Mouse (Mus musculus) forelimb bud, embryonic 11.5 days (tissue): ENCODE results near the gene Cdc20.

Experiments
- DNase-seq: peaks from one replicate; pipeline ENCODE4 v3.0.0-alpha.2; 2012; ENCODE audit warnings: low read depth, low spot score

Gene Cdc20

DNA sequence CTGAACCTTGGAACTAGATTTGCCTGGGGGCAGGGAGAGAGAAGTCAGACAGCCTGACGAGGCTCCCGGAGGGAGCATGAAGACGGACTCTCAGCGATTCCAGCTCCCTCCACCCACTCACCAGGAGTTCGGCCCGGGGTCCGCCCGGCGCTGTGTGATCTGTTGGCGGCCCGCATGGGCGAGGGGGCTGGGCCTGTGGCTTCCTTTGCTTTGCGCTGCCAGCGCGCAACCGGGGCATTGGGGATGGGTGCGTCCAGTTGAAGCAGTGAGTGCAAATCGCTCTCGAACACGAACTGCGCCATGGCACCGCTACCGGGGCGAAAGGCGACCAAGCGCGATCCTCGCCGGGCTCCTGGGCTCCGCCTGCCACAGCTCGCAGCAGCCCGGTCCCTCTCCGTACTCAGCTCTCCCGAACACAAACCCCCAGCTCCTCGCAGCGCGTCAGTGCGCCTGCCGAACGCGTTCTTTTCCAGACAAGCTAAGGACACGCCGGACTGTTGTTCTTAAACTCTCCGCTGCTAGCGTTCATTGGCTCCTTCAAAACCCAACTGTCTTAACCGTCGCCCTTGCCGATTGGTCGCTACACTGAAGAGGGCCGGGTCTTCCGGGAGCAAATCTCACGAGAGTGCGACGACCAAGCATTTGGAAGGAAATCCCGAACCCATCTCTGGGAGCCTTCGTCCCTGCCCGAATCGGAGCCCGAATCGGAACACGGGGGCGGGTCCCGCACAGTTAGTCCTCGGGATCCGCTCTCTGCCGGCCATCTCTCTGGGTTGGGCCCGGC, at the start of gene Cdc20:
TSS of gene Cdc20 (minus strand) at position 533 of the 784 bp plus-strand sequence.
- peak; percentile 97 for DNase-seq

DNA sequence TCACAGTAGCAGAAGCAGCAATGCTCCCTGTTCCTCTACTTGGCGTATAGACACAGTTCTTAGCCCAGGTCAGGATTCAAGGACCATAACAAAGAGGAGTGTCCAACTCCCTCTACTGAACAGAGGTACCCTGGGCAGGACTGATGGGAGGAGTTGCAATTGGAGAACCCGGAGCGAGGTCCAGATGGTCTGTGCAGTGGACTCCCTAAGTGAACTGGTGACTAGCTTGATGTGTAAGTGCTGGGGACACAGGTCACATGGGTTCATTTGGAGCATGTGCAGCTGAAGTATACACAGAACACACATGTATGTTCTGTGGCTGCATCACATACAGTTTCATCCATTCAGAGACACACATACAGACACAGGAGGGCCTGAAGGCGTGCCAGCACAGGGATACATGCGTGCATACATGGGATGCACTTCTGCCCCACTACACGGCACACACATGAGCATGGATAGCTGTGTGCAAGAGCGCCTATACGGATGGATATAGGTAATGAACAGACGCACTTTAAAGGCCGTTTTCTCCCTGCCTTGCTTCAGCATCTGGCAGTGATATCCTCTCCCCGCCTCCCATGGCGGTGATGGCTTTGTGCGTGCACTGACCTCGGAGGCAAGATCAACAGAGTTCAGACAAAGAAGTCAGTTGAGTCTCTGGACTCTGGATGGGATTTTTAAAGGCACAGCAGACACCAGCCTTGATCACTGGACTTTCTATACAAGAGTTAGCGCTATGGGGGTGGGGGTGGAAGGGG, 39.8 kb upstream of the Cdc20 start:
- DNase-seq: peak; percentile 11

DNA sequence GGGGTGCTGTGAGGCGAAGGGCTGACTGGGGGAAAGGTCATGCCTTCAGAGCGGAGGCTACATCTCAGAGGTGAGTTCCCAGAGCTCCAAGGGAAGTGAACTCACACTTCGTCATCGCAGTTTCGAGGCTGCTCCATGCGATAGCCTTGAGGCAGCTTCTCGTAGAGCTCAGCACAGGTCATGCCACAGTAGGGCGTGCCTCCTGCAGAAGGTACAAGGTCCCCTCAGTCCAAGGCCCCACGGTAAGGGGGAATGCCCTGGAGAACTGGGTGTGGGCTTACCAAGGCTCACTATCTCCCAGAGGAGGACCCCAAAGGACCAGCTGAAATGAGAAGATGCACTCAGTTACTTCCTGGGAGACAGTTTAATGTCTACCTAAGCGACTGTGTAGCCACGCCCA, 35.5 kb upstream of the Cdc20 start:
- DNase-seq: no peak

DNA sequence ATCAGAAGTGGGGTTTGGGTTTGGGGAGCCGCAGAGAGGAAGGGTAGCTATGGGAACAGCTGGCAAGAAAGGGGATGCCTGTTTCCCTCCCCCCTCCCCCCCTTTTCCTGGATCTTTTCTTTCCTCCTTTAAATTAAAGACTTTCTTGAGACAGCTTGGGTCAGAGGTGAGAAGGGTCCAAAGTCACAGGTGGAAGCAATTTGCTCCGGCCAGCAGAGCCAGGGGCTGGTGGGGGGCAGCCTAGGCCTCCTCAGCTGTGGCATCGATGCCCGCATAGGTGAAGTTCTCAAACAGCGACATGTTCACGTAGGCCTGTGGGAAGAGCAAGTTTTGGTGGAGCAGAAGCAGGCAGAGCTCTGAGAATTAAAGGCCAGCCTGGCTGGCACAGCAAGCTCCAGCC, 34.1 kb upstream of the Cdc20 start:
- DNase-seq: peak; percentile 8

DNA sequence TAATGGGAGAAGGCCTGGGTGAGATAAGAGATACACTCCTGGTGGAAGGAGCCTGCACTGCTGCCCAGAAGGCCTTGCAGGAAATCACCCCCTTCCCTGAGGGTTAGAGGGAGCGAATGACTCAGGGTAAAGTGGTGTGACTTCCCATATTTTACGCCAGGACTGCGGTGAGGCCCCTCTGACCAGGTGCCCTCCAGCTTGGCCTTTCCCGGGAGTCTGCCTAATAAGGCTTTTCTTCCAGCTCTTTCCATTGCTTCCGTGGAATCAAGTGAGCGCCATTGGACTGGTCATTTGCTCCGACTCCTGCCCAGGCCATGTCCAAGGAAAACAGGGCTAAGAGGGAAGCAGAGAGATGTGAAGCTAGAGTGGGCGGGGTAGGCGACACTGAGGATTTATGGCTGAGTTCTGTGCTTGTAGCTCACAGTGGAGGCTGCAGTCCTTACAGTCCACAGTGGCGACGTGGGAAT, 28.6 kb upstream of the Cdc20 start:
- peak; percentile 42 for DNase-seq

DNA sequence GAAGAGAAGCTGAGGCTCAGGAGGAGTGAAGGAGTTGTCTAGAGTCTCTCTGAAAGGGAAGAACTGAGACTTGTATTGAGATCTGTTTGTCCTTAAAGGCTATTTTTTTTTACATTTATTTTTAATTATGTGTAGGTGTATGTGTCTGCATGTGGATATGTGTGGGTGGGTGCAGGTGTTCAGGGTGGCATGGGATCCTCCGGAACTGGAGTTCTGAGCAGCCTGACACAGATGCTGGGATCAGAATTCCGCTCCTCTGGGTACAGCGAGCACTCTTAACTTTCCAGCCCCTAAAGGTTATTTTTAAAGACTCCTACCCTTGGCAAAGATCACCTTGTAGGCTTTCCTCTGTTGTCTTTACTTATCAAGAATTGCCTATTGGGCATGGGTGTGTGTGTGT, 27.8 kb upstream of the Cdc20 start:
- no peak for DNase-seq

DNA sequence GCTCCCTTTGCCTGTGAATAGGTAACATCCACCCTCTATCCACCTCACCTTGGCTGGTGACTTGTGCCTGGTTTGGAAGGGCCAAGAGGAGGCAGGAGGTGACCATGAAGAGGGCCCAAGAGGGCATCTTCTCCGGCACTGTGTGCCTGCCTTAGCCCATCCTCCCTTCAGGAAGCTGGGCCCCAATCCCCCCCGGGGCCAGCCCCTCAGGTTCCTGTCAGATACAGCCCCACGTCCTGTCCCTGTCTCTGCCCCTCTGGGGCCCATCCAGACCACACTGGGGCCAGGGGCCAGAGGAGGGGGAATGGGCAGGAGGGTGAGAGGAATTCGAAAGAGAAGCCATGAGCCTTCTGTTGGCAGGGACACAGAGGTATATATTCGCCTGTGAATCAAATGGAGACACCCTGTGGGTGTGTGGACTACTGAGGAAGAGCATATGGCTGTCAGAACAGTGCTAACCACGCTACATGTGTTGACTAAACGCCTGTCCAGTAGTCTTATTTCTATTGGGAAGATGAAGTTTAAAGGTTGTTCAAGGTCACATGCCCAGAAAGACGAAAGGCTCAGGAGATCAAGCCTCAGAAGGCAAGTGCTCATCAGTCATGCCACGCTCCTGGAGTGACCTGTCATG, 20.3 kb upstream of the Cdc20 start, which contains the start of gene Mpl:
TSS of gene Mpl (minus strand) at position 169 of the 631 bp plus-strand sequence.
- no peak for DNase-seq

DNA sequence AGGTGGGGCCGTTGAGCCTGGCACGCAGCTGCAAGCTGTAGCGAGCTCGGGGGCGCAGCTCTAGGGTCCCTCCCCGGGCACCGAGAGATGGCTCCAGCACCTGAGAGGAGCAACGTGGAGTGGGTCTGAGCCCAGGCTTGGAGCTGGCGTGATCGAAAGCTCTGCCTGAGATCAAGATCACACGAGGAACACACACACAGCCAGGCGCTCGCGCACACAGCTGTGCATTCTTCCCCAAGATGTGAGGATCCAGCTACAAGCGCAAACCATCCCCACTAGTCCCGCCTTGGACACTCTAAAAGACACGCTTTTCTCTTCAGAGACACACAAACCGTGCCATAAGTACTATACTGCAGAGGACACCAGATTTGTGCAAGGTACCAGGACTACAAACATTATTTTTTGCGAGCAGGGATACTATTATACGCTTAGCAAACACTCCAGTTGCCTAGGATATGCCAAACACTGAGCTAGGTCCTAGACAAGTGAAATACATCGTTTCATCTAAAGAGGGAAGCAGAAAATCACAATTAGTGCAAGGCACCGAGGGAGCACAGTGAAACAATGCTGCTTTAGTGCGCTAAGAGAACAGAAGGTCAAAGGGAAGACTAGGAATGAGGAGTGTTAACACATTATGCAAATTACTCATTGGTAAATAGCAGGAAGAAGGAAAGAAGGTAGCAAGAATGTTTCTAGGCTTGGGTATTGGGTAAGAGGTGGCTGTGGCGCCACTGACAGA, 9.4 kb upstream of the Cdc20 start:
- DNase-seq: no peak

DNA sequence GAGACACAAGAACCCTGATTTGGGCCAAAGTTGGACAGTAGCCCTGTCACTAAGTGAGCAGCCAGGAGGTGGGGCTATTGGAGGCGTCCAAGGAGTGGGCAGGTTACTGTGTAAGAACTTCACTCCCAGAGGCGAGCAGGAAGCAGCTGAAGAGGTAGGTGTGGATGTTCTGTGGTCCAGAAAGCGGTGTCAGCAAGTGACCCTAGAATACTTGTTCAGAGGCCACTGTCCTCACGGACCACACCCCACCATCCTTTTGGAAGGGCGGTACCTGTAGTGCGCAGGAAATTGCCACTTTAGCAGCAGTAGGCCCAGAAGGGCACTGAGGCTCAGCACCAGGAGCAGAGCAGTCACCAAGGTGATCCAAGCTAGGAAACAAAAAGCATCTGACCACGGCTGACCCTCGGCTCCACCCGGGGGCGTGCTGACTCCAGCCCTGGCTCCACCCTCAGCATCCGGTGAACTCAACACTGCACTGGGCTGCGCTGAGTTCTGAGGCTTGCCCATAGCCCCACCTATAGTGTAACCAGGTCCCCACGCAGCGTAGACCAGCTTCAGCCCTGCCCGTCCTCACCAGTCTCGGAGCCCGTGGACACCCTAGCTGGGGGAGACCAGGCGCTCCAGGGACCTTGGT, 8.7 kb upstream of the Cdc20 start:
- peak; percentile 51 for DNase-seq

DNA sequence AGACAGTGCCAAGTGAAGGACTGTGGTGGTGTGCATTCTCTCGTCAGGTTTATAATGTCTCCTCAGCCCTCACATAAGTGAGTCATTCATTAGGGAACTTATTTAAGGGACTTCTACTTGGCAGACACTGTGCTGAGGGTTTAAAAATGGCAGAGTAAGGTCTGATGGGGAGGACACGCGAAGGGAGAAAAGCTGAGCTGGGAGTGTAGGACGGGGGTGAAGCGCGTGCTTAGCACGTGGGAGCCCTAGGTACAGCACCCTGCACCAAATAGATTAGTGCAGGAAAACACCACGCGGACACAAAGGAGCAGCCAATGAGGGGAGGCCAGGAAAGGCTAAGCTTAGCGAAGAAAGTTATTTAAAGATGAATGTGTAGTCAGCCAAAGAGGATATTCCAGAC, 7.9 kb upstream of the Cdc20 start:
- DNase-seq: no peak

DNA sequence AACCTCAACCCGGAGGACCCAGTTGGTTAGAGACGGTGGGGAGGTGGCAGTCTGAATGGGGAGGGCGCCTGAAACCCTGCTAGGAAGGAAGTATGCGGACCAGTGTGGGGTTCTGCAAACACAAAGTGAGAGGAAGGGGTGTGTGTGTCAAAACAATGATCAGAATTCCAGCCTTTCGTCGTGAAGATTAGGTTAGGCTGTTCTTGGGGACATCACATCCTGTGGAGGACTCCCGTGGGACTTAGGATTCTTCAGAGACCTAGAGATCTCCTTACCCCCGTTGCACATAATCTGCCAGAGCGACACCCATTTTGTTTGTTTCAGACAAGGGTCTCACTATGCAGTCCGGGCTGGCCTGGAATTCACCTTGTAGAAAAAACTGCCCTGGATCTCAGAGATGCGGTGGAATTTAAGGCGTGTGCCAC, 689 bp upstream of the Cdc20 start:
- peak; percentile 32 for DNase-seq

DNA sequence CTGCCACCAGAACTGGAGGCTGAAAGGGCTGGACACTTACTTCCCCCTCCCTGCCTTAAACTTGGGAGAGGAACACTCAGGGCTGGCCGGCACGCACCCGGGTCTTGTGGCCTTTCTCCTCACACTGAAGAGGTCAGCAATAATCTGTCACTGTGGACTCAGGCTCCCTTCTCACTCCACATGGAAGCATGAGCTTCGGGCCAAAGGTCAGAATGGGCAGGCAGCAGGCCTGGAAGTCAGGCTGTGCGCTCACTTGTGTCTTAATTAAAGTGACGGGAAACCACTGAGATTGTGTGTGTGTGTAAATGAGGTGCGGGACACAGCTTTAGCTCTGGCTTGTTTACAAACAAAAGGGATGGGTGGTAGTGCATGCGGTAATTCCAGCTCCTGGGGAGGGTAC, 4.8 kb downstream of the Cdc20 start:
- DNase-seq: no peak

DNA sequence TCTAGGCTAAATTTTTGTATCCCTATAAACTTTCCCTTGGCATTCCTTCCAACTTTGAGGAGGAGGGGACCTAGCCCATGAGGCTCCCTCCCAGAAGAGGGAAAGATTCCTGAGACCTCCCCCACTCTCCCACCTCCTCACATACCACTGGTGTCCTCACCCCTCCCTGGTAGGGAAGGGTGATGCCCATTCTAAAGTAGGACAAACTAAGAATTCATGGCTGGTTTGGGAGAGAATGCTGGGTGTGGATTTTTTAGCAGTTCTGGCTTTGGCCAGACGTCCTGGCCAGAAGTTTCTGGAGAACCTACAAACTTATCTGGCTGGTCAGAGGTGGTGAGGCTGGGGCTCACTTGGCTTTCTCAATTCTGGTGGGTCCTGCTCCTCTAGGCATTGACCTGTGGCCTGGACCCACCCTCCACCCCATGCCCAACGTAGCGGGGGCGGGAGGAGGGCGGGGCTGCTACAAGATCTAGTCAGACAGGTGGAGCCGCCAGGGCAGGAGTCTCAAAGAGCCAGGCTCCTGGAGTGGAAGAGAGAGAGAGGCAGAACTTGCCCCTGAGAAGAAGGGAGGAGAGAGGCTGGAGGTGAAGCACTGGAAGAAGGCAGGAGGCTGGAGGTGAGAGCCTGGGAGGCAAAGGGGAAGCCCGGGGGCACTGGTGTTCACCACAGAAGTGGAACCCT, 7.8 kb downstream of the Cdc20 start:
- no peak for DNase-seq

DNA sequence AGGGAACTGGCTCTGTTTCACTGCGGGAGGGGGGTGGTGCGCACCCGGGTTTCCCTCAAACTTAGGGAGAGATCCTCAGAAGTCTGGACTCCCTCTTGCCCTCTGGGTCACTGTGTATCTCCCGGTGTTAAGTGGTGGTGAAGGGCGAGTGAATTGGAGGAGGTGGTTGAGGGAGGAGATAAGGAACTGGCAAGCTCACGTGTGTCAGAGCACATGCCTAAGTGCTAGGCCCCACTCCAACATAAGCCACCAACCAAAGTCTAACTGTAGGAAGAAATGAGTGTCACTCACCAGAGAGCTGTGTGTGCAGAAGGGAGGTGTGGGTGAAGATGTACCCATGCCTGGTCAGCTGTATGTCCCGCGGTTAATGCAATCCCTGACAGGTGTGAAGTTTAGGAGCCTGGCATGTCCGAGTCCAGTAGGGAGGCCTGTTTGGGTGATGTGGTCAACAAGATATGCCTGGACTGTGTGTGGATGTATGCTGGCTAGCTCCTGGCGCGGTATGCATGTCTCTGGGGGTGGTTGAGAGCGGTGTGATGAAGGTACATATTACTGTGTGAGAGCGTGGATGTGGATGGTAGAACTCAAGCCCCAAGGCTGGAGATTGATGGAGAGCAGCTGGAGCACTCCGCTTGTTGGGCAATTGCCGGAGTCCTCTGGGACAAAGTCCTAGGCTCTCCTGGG, 8.5 kb downstream of the Cdc20 start:
- DNase-seq: no peak

DNA sequence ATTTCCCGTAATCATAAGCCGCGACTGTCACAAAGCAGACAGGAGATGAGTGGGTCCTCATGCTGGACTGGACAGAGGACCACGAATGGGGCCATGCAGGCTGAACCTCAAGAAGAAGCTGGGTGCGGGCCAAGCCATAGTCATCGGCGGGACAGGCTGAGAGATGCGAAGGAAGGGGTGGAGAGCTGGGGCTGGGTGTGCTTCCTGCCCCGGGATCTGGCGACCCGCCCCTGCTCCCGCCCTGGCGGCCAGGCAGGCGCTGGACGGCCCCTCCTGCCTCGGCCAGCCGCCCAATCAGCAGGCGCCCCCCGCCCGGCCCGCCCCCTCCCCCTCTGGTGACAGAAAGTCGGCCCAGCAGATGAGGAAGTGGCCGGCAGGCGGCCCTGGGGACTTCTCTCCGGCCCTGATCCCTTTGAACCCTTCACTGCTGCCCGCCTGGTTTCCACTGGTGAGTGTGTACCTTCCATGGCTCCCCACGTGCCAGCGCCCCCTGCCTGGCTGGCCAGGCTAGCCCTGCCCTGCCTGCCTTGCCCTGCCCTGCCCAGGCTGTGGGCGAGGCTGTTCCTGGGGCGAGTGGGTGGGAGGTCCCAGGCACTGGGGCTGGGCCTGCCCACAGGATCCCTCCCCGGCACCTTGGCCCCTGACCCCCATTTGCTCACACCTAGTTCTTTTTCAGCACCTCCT, 9.2 kb downstream of the Cdc20 start, which contains the start of gene Elovl1:
TSS of gene Elovl1 (plus strand) at position 326 of the 684 bp plus-strand sequence.
- DNase-seq: peak; percentile 75

DNA sequence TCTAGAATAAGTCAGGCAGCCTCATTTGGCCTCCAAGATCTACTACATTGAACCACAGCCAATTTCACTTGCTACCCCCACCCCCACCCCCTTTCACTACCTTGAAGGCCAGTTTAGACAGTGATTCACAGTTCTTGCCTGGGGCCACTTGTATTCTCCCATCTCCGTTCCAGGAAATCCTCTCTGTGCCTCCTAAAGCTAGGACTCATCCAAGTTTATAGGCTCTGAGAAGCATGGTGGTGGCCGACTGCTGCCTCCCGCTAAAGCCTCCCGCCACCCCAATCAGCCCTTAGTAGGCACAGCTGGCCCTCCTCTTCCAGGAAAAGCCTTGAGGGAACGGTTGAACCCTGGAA, 9.8 kb downstream of the Cdc20 start:
- no peak for DNase-seq

DNA sequence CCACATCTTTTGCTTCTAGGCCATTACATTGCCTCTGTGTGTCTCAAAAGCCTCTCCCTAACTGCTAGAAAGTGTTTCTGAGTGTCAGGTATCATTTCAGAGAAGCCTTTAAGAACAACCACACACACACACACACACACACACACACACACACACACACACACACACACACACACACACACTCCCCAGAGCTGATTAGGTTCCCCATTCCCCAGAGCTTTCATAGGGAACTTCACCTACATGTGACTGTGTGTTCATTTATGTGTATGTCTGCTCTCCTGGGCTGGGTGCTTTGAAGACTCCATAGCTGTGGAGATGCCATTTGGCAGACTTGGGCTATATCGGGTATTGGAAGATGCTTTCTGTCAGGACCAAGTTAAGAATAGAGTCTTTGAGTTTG, 11.8 kb downstream of the Cdc20 start:
- no peak for DNase-seq

DNA sequence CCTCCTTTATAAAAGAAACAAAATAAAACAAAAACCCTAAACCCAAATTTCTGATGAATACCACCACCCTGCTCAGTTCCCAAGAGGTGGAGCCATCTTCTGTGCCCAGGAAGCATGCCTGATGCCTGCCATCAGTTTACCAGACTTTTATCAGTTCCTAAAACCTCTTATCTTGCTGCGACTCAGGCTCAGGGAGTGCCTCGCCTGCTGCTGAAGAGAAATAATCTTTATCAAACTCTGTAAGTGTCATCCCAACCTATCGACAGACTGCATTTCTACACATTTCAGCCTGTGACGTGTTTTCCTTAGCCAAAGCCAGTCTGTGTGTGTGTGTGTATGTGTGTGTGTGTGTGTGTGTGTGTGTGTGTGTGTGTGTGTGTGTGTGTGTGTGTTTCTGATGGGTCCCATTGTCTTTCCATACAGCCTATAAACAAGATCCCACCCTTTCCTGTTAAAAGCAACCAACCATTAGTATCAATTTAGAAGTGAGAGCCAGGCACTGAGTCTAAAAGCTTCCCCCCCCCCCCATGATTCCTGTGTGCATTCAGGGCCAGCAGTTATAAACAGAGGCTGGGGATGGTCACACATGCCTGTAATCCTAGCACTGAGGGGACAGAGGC, 12.5 kb downstream of the Cdc20 start:
- DNase-seq: no peak

DNA sequence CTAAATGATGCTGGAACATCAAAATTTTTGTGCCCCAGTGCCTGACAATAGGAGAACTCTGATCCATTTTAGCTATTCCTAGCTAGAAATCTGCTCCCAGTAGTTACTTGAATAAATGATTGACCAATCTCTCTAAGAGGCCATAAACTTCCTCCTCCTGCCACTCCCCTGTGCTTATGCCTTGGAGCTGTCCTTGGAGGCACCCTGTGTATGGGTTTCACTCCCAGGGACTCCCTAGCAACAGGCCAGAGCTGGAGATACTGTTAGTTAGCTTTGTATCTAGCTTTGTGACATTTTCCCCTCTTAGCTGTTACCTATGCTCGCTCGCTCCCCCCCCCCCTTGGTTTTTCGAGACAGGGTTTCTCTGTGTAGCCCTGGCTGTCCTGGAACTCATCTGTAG, 15.8 kb downstream of the Cdc20 start:
- no peak for DNase-seq
